Mouse (Mus musculus): ENCODE data around the gene Mfsd11. TPM values are rescaled to one million over a fixed set of nuclear protein-coding genes. Genes with fewer than 3 reads are reported as not detected.
"Not testable (repeated sequence)": the region's sequence is repeated elsewhere in the genome, so short reads cannot be mapped to it uniquely, and the experiment has no call there.

Gene Mfsd11
- polyA plus RNA-seq, 1 experiment = 34.8 TPM

- no peaks in the 10 kb centered on the region for H3K4me1 ChIP-seq (ENCODE audit: control insufficient read depth, insufficient read depth, low read length)
- no peak overlapping the region for H3K27ac ChIP-seq (ENCODE audit: insufficient read depth, low read length)
- no peak for TF ChIP-seq POLR2A (IDR thresholded peaks at IDR 0.05; ENCODE audit: extremely low read depth, insufficient read depth, low read length)
- TF ChIP-seq CTCF (IDR thresholded peaks at IDR 0.05; ENCODE audit: extremely low read depth, insufficient read depth, low read length) = peak; percentile 14; the same call in 1 of the 2 replicates
- H3K4me3 ChIP-seq (ENCODE audit: insufficient read depth, low read length) = no peak overlapping the region
These were observed 41.5 kb downstream of the Mfsd11 start for GRCm38 (mm10) chr11:116893532-116894442.

GRCm38 (mm10) chr11:116895402-116895801 lies 43.2 kb downstream of the Mfsd11 start:
- H3K4me3 ChIP-seq (ENCODE audit: insufficient read depth, low read length) = no peak overlapping the region
- H3K4me1 ChIP-seq (ENCODE audit: control insufficient read depth, insufficient read depth, low read length) = no peaks in the 10 kb centered on the region
- TF ChIP-seq CTCF (IDR thresholded peaks at IDR 0.05; ENCODE audit: extremely low read depth, insufficient read depth, low read length) (no peak), POLR2A (IDR thresholded peaks at IDR 0.05; ENCODE audit: extremely low read depth, insufficient read depth, low read length) (no peak)
- H3K27ac ChIP-seq (ENCODE audit: insufficient read depth, low read length) = no peak overlapping the region

- H3K4me3 ChIP-seq (ENCODE audit: insufficient read depth, low read length) = no peak overlapping the region
- H3K4me1 ChIP-seq (ENCODE audit: control insufficient read depth, insufficient read depth, low read length) = no peaks in the 10 kb centered on the region
- no peak overlapping the region for H3K27ac ChIP-seq (ENCODE audit: insufficient read depth, low read length)
- TF ChIP-seq CTCF (IDR thresholded peaks at IDR 0.05; ENCODE audit: extremely low read depth, insufficient read depth, low read length) = no peak
- TF ChIP-seq POLR2A (IDR thresholded peaks at IDR 0.05; ENCODE audit: extremely low read depth, insufficient read depth, low read length) = no peak
These were observed 47.0 kb downstream of the Mfsd11 start for GRCm38 (mm10) chr11:116899247-116899646.

GRCm38 (mm10) chr11:116902588-116902987 lies 50.3 kb downstream of the Mfsd11 start:
- not testable (repeated sequence) for H3K4me3 ChIP-seq (ENCODE audit: insufficient read depth, low read length); H3K27ac ChIP-seq (ENCODE audit: insufficient read depth, low read length); H3K4me1 ChIP-seq (ENCODE audit: control insufficient read depth, insufficient read depth, low read length)

- Histone ChIP-seq H3K4me1 (ENCODE audit: control insufficient read depth, insufficient read depth, low read length) (no peaks in the 10 kb centered on the region), H3K4me3 (ENCODE audit: insufficient read depth, low read length) (peak overlapping the region; percentile 14), H3K27ac (ENCODE audit: insufficient read depth, low read length) (no peak overlapping the region)
- TF ChIP-seq CTCF (IDR thresholded peaks at IDR 0.05; ENCODE audit: extremely low read depth, insufficient read depth, low read length) (no peak), POLR2A (IDR thresholded peaks at IDR 0.05; ENCODE audit: extremely low read depth, insufficient read depth, low read length) (no peak)
These were observed 53.7 kb downstream of the Mfsd11 start for GRCm38 (mm10) chr11:116905741-116906456.

GRCm38 (mm10) chr11:116913573-116913972 lies 61.3 kb downstream of the Mfsd11 start:
- peak overlapping the region; percentile 81 for H3K27ac ChIP-seq (ENCODE audit: insufficient read depth, low read length)
- H3K4me1 ChIP-seq (ENCODE audit: control insufficient read depth, insufficient read depth, low read length) = peaks cover 5% of the 10 kb centered on the region
- TF ChIP-seq POLR2A (IDR thresholded peaks at IDR 0.05; ENCODE audit: extremely low read depth, insufficient read depth, low read length) (no peak), CTCF (IDR thresholded peaks at IDR 0.05; ENCODE audit: extremely low read depth, insufficient read depth, low read length) (no peak)
- H3K4me3 ChIP-seq (ENCODE audit: insufficient read depth, low read length) = no peak overlapping the region

- Histone ChIP-seq H3K4me1 (ENCODE audit: control insufficient read depth, insufficient read depth, low read length) (peaks cover 5% of the 10 kb centered on the region), H3K4me3 (ENCODE audit: insufficient read depth, low read length) (no peak overlapping the region), H3K27ac (ENCODE audit: insufficient read depth, low read length) (no peak overlapping the region)
- TF ChIP-seq POLR2A (IDR thresholded peaks at IDR 0.05; ENCODE audit: extremely low read depth, insufficient read depth, low read length) (no peak), CTCF (IDR thresholded peaks at IDR 0.05; ENCODE audit: extremely low read depth, insufficient read depth, low read length) (no peak)
These were observed 62.1 kb downstream of the Mfsd11 start for GRCm38 (mm10) chr11:116914267-116914885.

GRCm38 (mm10) chr11:116915241-116915640 lies 63.0 kb downstream of the Mfsd11 start:
- no peak overlapping the region for H3K27ac ChIP-seq (ENCODE audit: insufficient read depth, low read length)
- TF ChIP-seq POLR2A (IDR thresholded peaks at IDR 0.05; ENCODE audit: extremely low read depth, insufficient read depth, low read length) (no peak), CTCF (IDR thresholded peaks at IDR 0.05; ENCODE audit: extremely low read depth, insufficient read depth, low read length) (no peak)
- H3K4me1 ChIP-seq (ENCODE audit: control insufficient read depth, insufficient read depth, low read length) = peaks cover 5% of the 10 kb centered on the region
- no peak overlapping the region for H3K4me3 ChIP-seq (ENCODE audit: insufficient read depth, low read length)

- TF ChIP-seq POLR2A (IDR thresholded peaks at IDR 0.05; ENCODE audit: extremely low read depth, insufficient read depth, low read length) (no peak), CTCF (IDR thresholded peaks at IDR 0.05; ENCODE audit: extremely low read depth, insufficient read depth, low read length) (no peak)
- no peak overlapping the region for H3K4me3 ChIP-seq (ENCODE audit: insufficient read depth, low read length)
- H3K27ac ChIP-seq (ENCODE audit: insufficient read depth, low read length) = no peak overlapping the region
- peaks cover 7% of the 10 kb centered on the region for H3K4me1 ChIP-seq (ENCODE audit: control insufficient read depth, insufficient read depth, low read length)
These were observed 65.1 kb downstream of the Mfsd11 start for GRCm38 (mm10) chr11:116917361-116917760.

Data from cortical plate, adult 2 months (tissue).